Mouse (Mus musculus) urinary bladder, adult 2 months (tissue): ENCODE measurements around the gene Fcrl6. TPM values are rescaled to one million over a fixed set of nuclear protein-coding genes. Genes with fewer than 3 reads are reported as not detected.

ENCODE experiments used
- DNase-seq: peaks from one replicate; pipeline ENCODE4 v3.0.0; 2022; ENCODE audit warnings: low spot score
- polyA plus RNA-seq: library from polyadenylated mRNA; depleted of rRNA; stranded (reverse); fragments of >200 nt; gene quantifications from 2 replicates; pipeline ENCODE4 v1.2.3, GENCODE M21; 2012; rRNA removed

Gene Fcrl6
- polyA plus RNA-seq, result not detected in 2 replicates

DNA sequence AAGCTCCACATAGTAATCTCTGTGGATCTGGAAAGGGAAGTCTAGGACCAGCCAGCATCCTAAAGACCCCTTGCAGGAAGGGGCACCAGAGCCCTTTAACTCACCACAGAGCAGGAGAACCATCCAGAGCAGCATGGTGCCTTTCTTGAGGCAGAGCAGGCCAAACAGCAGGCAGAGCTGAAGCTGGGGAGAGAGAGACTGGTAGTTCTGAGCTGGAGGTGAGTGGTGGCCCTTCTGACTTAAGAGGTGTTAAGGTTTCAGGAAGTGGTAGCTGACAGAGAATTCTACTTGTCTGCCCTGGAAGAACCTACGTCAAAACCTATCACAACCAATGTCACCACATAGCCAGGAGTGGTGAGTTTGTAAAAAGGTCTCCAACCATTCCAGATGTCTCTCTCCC lies at the start of gene Fcrl6:
TSS of gene Fcrl6 (minus strand) at position 226 of the 400 bp plus-strand sequence.
- no peak for DNase-seq

DNA sequence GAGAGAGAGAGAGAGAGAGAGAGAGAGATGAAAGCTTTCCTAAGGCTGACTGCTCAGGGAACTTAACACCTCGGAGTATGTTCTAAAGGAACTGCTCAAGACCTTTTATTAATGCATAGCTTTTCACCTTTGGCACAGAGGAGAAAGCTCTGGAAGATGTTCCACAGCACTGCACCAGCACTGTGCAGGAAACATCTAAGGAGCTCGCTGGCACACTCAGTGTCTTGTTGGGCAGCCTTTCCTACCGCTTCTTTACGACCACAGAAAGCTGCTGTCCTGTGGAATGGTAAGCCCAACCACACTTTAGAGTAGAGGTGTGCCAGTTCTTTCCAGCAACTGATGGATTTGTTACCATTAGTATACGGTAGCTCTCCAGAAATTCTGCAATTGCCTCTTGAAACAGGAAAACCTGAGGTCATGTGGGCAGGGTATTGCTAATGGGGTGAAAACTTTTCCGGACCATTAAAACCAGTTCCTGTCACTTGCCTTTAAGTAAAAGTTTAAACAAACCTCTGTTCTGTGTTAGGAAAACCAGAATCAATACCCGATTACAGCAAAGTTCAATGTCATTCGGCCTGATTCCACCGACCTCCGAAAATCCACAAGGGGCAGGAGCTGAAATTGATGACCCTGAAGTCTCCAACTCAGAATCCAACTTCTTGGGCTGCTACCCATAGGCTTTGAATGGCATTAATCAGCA lies 49.1 kb upstream of the Fcrl6 start:
- DNase-seq, result no peak

DNA sequence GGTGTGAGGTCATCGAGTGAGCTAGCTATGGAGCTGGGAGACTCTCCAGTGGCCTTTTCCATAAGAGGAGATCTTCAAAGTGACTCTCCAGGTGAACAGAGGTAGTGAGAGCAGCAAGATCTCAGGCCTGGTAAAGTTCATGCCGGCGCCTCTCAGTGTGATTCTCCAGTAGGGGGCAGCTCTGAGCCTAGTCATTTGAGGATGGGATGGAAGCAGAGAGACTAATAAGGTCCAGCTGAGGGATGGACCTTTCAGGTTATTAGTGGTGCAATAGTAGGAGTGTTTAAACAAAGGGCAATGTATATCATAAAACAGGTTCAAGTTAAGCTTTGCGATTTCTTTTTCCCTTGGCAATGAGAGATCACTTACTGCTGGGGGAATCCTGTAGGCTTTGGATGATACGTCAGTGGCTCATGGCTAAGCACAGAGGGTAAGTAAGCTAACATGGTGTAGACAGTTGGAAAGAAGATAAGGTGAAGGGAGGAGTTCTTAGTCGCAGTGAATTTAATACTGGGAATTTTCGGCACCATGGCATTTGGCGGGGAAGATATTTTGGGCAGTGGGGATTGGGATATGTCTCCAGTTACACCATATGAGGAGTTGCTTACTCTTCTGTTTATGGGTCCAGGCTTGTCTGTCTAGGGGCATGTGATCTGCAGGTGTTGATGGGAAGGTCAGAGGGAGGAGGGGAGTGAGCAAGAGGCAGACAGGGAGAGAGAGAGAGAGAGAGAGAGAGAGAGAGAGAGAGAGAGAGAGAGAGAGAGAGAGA lies 48.4 kb upstream of the Fcrl6 start:
- DNase-seq, result no peak

DNA sequence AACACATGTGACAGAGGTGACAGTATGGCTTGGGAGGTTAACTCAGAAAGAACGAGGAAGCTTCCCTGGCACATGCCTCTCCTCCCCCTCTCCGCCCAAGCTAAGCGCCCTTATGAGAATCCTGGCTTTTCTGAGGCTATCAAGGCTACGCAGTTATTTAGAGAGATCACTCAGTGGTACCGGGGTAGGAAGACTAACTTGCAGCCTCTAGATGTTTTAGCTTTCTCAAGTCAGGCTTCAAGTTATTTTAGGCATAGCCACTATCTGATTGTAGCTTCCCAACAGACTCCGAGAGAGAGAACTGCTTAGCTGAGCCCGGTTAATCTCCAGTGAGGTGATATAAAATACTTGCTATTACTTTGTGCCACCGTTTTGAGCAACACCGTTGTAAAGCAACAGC lies 47.0 kb upstream of the Fcrl6 start:
- no peak for DNase-seq

DNA sequence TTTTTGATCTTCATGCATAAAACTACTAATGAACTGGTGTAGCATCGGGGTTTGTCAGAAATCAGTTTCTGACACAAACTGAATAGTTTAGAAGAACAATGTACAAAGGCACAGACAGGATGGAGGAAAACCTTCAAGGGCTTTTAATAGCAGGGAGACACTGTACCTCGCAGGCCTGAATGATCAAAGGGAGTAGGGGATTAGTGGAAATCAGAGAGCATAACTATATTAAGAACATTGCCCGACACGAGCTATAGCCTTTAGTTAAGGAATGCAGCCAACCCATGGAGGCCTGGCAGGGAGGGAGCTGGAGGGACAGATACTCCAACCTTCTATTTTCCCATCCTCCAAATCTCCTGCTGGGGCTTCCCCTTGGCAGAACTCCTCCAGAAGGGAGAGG lies 44.9 kb upstream of the Fcrl6 start:
- DNase-seq, result no peak

DNA sequence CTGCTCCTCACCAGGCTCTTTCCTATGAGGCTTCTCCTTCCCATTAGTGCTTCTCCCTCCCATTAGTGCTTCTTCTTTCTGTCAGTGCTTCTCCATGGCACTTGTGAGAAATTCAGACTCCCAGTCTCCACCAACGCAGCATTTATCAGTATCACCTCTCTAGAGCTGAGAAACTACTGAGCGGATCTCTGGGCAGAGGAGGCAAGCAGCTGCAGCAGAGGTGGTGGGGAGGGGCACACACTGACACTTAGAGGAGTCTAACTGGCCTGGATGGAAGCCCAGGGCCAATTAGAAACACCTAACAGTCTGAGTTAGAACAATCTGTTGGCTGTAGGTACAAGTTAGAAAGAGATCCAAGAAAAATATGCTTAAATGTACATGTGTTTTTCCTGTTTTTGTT lies 36.4 kb upstream of the Fcrl6 start:
- no peak for DNase-seq

DNA sequence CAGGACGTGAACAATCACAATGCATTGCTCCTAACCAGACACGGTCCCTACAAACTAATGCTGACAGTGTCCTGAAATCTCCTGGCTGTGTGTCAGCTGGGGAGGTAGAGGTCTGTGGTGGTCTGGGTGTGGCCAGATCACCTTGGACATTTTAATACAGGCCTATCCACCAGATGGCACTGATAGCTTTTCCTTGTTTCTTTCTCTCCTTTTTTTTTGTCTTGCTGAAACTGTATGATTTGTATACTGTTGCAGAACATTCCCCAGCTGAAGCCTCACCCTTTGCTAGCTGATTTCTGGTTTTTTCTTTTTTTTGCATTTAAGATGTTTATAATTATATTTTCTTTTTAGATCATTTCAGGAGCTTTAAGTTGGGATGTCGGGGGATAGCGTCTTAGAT lies 35.5 kb upstream of the Fcrl6 start:
- no peak for DNase-seq

DNA sequence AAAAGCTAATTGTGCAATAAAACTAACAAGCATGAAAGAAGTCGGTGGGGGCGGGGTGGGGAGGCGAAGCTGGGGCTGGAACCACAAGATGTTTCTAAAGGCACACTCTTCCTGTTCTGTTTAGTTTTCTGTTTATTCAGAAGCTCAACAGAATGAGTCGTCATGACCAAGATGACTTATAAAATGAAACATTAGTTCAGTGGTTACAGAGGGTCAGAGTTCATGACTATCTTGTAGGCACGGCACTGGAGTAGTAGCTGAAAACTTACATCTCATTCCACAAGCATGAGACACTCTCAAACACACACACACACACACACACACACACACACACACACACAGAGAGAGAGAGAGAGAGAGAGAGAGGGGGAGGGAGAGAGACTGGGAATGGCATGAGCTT lies 33.9 kb upstream of the Fcrl6 start:
- DNase-seq, result no peak

DNA sequence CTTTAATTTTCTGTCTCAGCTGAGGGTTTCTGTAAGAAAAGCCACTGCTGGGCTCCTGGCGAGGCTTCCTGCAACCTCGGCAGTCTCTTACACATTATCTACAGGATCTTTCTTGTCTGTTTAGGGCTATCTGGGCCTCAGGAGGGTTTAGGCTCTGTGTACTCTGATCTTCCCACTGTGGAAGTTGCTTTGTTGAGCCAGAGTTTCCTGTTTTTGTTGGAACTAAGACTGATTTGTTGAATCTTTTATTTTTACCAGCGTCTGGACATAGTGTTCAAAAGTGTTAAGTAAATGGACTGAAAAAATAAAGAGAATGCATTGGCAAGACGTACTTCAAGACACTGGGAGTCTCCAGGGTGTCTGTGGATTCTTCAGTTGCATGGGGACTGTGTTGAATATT lies 32.9 kb upstream of the Fcrl6 start:
- DNase-seq, result no peak

DNA sequence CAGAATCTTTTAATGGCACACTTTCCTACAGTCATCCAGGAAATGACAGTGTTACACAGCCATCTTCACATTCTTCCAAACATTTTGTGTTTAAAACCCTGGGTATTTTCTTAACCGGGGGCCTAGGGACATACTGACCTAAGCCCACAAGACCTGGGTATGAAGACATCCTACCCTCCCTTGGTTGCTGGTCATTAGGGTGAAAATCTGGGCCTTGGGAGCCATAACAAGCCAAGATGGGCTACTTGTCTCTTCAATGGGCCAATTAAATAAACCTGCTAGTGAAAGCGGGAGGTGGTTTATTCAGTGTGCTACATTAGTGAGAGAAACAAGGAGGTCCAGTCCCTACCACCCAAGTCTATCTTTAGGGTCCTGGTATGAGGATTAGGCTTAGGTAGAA lies 31.8 kb upstream of the Fcrl6 start:
- DNase-seq, result no peak

DNA sequence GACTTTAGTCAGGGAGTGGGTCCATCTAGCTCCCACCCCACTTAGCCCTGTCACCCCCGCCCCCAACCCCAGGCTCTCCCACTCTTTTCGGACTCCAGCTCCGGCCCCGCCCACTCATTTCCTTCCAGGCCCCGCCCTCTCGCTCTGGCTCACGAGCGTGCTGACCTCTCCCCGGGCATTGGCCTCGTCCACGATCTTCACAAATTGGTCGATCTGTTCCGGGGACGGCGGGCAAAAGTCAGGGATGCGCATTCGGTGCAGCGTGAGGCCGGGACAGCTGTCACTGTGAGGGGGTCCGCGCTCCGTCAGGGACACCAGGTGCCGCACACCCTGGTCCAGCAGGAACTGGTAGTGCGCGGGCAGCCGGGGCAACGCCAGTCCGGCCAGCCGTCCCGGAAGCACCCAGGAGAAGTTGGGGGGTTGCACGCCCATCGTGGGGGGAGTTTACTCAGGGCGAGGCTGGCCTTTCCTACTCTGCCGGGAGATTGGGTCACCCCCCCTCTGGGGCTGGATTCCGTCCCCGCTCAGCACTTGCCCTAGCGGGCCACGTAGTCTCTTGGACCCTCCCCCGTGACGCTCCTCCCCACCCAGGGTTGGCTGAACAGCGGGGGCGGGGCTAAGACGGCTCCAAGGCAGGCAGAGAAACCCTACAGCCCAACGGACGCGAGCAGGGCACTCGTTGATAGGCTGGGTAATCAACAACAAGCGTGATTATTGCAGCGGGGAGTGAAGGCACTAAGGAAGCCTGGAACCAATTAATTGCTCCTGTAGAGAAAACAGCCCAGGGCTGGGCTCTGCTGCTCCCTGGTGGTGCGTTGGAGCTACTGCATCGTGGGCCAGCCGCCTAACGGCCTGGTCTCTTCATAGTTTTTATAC lies 30.3 kb upstream of the Fcrl6 start, which contains the start of gene Dusp23:
TSS of gene Dusp23 (minus strand) at position 512 of the 876 bp plus-strand sequence.
- DNase-seq, result peak; percentile 92

DNA sequence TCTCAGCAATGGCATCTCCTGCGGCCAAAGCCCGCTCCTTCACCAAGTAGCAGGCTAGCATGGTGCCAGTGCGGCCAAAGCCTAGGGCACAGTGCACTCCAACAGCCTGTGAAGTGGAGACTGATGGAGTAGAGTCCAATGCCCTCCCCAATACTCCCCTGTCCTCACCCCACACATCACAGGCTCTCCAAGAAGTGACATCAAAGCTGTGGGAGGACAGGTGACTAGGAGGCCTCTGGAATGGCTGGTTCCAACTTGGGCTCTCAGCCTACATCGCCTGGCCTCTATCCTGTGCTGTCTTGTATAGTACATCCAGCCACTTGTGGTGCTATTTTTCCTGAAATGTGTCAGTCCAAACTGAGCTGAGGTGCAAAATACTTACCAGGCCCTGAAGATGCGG lies 29.4 kb upstream of the Fcrl6 start:
- no peak for DNase-seq

DNA sequence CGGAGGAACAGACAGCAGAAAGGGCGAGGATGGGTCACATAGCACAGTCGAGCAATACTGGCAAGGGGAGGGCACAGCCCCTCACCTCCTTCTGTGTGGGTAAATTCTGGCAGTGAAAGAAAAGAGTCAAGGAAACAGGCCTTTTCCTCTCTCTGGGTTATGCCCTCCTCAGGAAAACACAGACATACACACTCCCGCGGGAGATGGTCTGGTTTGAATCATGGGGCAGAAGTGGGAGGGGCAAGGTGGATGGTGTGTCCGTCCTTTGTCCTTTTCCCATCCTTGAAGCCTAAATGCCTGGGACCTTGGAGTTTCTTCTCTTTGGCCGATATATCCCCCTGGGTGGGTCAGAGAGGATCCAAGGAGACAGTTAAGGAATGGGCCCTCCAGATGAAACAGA lies 27.5 kb upstream of the Fcrl6 start:
- DNase-seq, result no peak

DNA sequence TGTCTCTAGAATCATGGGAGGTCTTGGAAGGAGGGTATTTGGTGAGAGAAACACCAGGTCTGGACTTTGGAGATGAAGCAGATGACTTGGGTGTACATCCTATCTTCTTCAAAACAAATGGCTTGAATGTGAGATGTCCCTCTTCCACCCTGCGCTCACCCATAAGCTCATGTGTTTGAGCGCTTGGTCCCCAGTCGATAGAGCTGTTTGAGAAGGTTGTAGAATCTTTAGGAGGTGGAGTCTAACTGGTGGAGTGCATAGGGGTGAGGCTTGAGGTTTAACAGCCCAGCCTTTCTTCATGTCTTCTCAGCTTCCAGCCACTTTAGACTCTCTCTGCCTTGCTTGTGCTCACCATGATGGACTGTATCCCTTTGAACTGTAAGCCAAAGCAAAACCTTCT lies 24.0 kb upstream of the Fcrl6 start:
- DNase-seq, result no peak

DNA sequence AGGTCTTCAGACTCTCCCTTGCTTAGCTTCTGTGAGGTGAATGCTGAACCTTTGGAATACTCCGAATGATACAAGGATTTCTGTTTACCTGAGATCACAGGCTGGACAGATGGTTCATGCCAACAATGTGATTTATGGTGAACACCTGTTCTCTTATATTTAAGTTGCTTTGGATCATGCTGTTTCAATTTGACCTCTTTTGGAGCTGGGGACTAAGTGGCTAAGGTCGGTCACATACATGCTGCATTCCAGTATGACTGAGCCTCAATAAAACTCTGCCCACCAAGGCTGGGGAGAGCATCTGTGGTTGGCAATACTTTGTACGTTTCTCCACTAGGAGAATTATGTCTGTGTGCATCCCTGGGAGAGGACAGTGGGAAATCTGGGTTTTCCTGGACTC lies 21.7 kb upstream of the Fcrl6 start:
- no peak for DNase-seq

DNA sequence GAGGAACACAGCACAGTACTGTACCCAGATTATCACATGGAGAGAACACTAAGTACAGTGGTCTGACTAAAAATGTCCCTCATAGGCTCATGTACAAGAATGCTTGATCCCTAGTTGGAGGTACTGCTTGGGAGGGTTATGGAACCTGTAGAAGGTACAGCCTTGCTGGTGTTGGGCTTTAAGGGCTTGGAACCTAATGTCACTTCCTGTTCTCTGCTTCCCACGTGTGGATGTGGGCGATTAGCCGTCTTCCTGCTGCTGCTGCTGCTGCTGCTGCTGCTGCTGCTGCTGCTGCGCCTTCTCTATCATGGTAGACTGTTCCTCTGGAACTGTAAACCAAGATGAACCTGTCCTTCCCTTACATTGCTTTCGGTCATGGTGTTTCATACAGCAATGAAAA lies 21.2 kb upstream of the Fcrl6 start:
- DNase-seq, result no peak

DNA sequence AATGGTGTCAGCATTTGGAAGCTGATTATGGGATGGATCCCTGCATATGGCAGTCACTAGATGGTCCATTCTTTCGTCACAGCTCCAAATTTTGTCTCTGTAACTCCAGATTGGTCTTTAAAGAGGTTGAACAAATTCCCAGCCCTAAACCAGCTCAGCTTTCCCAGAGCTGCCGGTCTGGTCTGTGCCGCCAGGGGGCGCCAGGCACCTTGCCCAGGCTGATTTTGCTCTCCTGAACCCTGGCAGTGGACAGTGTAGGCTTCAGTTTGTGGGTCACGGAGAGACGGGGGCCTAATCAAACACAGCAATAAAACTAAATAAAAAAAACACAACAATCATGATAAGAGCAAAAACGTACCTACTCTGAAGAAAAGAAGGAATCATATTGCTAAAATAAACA lies 16.9 kb upstream of the Fcrl6 start:
- peak; percentile 60 for DNase-seq

DNA sequence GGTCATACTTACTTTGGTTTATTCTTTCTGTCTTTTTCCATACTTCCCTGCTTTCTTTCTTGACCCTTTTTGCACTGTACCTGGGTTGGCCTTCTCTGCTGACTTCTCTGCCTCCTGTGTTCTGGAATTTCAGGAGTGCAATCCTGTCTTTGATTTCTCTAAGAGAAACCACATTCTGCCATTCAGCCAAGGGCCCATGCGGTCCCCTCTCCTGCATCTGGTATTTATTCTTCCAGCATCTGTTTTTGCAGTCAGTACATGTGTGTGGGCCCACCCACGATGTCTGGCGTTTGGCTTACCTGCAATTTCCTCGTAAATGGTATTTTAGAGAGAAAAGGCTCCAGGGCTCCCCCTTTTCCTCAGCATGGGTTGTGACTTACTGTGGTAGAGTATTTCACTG lies 15.8 kb upstream of the Fcrl6 start:
- no peak for DNase-seq

DNA sequence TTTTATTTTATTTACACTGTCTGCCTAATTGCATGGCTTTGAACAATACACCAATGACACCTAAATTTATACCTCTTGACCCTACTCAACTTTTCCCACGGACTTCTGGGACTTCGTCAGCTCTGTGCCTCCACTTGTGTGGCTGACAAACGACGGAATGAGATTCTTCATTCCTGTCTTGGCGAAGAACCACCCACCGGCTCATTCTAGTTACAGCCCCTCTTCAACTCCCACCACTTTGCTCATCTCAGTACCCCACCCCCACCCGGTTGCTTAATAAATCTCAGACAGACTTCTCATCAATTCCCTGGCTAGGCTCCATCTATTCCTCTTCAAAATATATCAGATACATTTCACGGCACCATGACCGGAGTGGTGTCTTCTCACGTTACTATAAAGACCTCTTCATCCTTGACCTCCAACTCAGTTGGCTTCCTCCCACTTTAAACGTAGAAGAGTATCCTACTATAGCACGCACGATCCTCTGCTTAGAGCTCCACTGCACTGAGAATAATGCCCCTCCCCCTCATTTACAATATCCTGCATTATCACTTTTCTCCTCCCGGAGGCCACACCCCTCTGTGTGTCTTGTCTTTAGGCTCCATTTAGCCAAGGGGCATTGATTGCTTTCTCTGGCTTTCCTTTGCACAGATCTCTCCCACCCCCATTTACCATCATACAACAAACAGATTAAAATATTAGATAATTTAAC lies 15.2 kb upstream of the Fcrl6 start:
- DNase-seq, result no peak

DNA sequence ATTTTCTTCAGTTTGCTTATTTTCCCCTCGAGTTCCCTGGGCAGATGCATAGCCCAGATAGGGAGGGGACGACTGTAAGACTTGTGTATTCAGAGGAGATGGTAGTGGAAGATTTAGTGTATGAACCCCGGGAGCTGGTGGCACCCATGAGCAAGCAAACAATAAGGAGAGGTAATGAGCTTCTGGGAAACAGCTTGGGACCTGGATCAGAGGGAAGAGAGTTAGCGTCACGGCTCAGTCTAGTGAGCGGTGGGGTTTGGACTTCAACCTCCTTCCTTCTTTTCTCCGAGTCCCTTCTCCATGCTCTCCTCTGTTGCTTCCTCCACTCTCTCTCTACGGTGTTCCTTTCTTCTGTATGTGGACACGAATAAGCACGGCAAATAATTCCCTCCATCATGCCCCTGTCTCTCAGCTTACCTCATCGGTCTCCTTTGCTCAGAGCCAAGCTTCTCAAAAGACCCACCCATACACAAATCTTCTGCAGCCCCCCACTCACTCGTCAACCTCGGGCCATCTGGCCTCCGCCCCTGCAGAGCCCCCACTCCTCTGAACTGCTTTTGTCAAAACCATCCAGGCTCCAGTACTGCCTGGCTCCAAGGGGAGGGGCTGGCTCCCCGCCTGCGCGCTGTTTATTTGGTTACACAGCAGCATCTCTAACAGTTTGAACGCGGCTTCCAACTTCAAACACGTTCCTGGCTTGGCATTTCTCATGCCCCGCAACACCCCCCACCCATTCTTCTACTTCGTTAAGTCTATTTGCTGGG lies 14.4 kb upstream of the Fcrl6 start:
- no peak for DNase-seq

DNA sequence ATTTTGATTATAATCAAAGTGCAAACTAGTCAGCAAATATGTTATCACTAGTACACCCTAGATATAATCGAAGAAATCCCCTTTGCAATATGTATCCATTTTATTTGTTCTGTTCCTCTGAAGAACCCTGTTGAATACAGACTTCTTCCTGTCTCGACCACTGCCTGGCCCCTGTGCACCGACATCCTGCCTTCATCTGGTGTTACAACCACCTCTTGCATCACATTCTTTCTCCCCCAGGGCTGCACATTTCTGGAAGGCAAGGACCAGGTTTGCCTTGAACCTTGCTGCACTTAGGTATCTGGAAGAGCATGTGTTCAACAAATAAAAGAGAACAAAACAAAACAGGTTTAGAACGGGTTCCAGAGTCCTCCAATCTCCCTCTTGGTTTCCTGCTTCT lies 13.1 kb upstream of the Fcrl6 start:
- no peak for DNase-seq
